Mouse (Mus musculus) liver, postnatal 0 days (tissue): ENCODE results near the gene Cbwd1. TPM values are rescaled to one million over a fixed set of nuclear protein-coding genes. Genes with fewer than 3 reads are reported as not detected.

Experiments
- ATAC-seq: fragments of 200-750 bp; cut with Nextera tagmentation; 2 replicates; pipeline ENCODE4 v1.8.0; 2017; ENCODE audit warnings: mild to moderate bottlenecking, moderate library complexity
- DNase-seq: peaks from one replicate; pipeline ENCODE4 v3.0.0-alpha.2; 2016
- H3K27ac ChIP-seq: fragments of 300-500 bp; sonication (generic); 2 replicates; pipeline ENCODE4 v1.5.1; 2014; ENCODE audit warnings: antibody characterized with exemption, moderate library complexity, mild to moderate bottlenecking, low read depth
- H3K27me3 ChIP-seq: fragments of 300-500 bp; sonication (generic); 2 replicates; pipeline ENCODE4 v1.6.1; 2014; ENCODE audit warnings: low read length, control low read depth, mixed read lengths; ENCODE audit not compliant: insufficient read depth
- H3K36me3 ChIP-seq: fragments of 300-500 bp; sonication (generic); replicated peaks from 2 replicates; pipeline ENCODE4 v1.6.1; 2014; ENCODE audit warnings: mild to moderate bottlenecking, control low read depth, low read length, moderate library complexity, mixed read lengths; ENCODE audit not compliant: insufficient read depth
- H3K4me1 ChIP-seq: fragments of 300-500 bp; sonication (generic); 2 replicates; pipeline ENCODE4 v1.6.1; 2014; ENCODE audit warnings: antibody characterized with exemption, mild to moderate bottlenecking, control low read depth; ENCODE audit not compliant: insufficient read depth
- H3K4me2 ChIP-seq: fragments of 300-500 bp; sonication (generic); 2 replicates; pipeline ENCODE4 v1.6.1; 2014; ENCODE audit warnings: low read depth, mild to moderate bottlenecking, low read length, moderate library complexity, mixed read lengths
- H3K4me3 ChIP-seq: fragments of 300-500 bp; sonication (generic); 2 replicates; pipeline ENCODE4 v1.5.1; 2014; ENCODE audit warnings: low read depth, low read length
- H3K9ac ChIP-seq: fragments of 300-500 bp; sonication (generic); replicated peaks from 2 replicates; pipeline ENCODE4 v1.6.1; 2014; ENCODE audit warnings: mild to moderate bottlenecking, moderate library complexity
- H3K9me3 ChIP-seq: fragments of 300-500 bp; sonication (generic); 2 replicates; pipeline ENCODE4 v1.6.1; 2016; ENCODE audit warnings: mild to moderate bottlenecking, control low read depth, low read length, mixed read lengths
- CTCF ChIP-seq: sonication (generic); IDR thresholded peaks from 2 replicates; pipeline ENCODE4 v1.5.1; 2016; ENCODE audit warnings: antibody characterized with exemption, low read depth
- EP300 ChIP-seq: IDR thresholded peaks from 2 replicates; pipeline ENCODE4 v1.6.1; 2016; ENCODE audit warnings: antibody characterized with exemption, low read depth, mild to moderate bottlenecking
- WGBS: fragments of 180-500 bp; shearing (Covaris S2); extraction: QIAGEN DNeasy Blood & Tissue Kit; methylation state at CpG from one replicate; pipeline ENCODE4 v1.1.7; 2014; ENCODE audit not compliant: insufficient replicate concordance; 5-methylcytosine and 5-hydroxymethylcytosine counted together
- polyA plus RNA-seq: library from polyadenylated mRNA; unstranded; fragments of >200 nt; fragmentation: Nextera tagmentation; extraction: Ambion mirVana; gene quantifications from 2 replicates; pipeline ENCODE4 v1.2.1, GENCODE M21; 2015

The Cbwd1 gene
- polyA plus RNA-seq, 1 experiment from 2014 or later: 7.0 TPM

GRCm38 (mm10) chr19:25000153-25000552 lies 38.7 kb upstream of the Cbwd1 start:
- DNase-seq (no peak), ATAC-seq (no peak)
- H3K4me3 ChIP-seq: peak overlapping the region; percentile 78
- TF ChIP-seq EP300 (no peak), CTCF (no peak)
- H3K27ac ChIP-seq: peak overlapping the region; percentile 91
- peaks cover 21% of the 10 kb centered on the region for H3K4me1 ChIP-seq
- H3K27me3 ChIP-seq: no peaks in the 10 kb centered on the region
- WGBS: 9% methylated on average over 9 of the region's 9 CpGs
- H3K9ac ChIP-seq: peak overlapping the region; percentile 80
- H3K4me2 ChIP-seq: peak overlapping the region; percentile 89
- no peaks in the 10 kb centered on the region; the same call in 1 of the 2 replicates for H3K36me3 ChIP-seq
- H3K9me3 ChIP-seq: no peaks in the 10 kb centered on the region

- DNase-seq (peak; percentile 81), ATAC-seq (peak; percentile 87)
- H3K36me3 ChIP-seq: no peaks in the 10 kb centered on the region; the same call in 1 of the 2 replicates
- H3K4me3 ChIP-seq: peak within 1 kb of the TSS; percentile 78
- H3K27me3 ChIP-seq: no peaks in the 10 kb centered on the region
- H3K4me1 ChIP-seq: peaks cover 27% of the 10 kb centered on the region
- peak within 1 kb of the TSS; percentile 80 for H3K9ac ChIP-seq
- H3K9me3 ChIP-seq: no peaks in the 10 kb centered on the region
- H3K27ac ChIP-seq: peak within 1 kb of the TSS; percentile 91
- TF ChIP-seq EP300 (no peak), CTCF (peak; percentile 42)
- peak within 1 kb of the TSS; percentile 89 for H3K4me2 ChIP-seq
- WGBS: 2% methylated on average over 88 of the region's 109 CpGs
Measured at GRCm38 (mm10) chr19:24999201-24999886, 37.9 kb upstream of the Cbwd1 start, which contains the start of gene Dock8. TSS of gene Dock8 (plus strand) at chr19:24999534.

GRCm38 (mm10) chr19:24998561-24998960 lies 37.2 kb upstream of the Cbwd1 start:
- Histone ChIP-seq H3K27ac (peak overlapping the region; percentile 91), H3K4me1 (peaks cover 21% of the 10 kb centered on the region), H3K36me3 (no peaks in the 10 kb centered on the region; the same call in 1 of the 2 replicates), H3K4me3 (peak overlapping the region; percentile 78), H3K9ac (peak overlapping the region; percentile 80), H3K4me2 (peak overlapping the region; percentile 89), H3K9me3 (no peaks in the 10 kb centered on the region), H3K27me3 (no peaks in the 10 kb centered on the region)
- ATAC-seq (no peak), DNase-seq (no peak)
- peak; percentile 72; the same call in 1 of the 2 replicates for TF ChIP-seq EP300
- TF ChIP-seq CTCF: no peak
- WGBS: 41% methylated on average over 5 of the region's 5 CpGs

GRCm38 (mm10) chr19:24996815-24997704 lies 35.6 kb upstream of the Cbwd1 start:
- ATAC-seq (no peak), DNase-seq (no peak)
- Histone ChIP-seq H3K27me3 (no peaks in the 10 kb centered on the region), H3K9ac (no peak overlapping the region), H3K9me3 (no peaks in the 10 kb centered on the region), H3K4me2 (no peak overlapping the region), H3K36me3 (no peaks in the 10 kb centered on the region; the same call in 1 of the 2 replicates), H3K4me1 (peaks cover 12% of the 10 kb centered on the region), H3K4me3 (no peak overlapping the region), H3K27ac (peak overlapping the region; percentile 51; the same call in 1 of the 2 replicates)
- TF ChIP-seq CTCF: no peak
- peak; percentile 18; the same call in 1 of the 2 replicates for TF ChIP-seq EP300
- 38% methylated on average over 12 of the region's 12 CpGs for WGBS

GRCm38 (mm10) chr19:24994900-24995299 lies 33.5 kb upstream of the Cbwd1 start:
- TF ChIP-seq EP300: no peak
- TF ChIP-seq CTCF: no peak
- Histone ChIP-seq H3K4me2 (no peak overlapping the region), H3K27me3 (no peaks in the 10 kb centered on the region), H3K4me3 (no peak overlapping the region), H3K36me3 (no peaks in the 10 kb centered on the region), H3K9ac (no peak overlapping the region), H3K27ac (no peak overlapping the region), H3K4me1 (peaks cover 11% of the 10 kb centered on the region), H3K9me3 (no peaks in the 10 kb centered on the region)
- 22% methylated on average over 8 of the region's 8 CpGs for WGBS
- ATAC-seq (no peak), DNase-seq (no peak)

- DNase-seq (no peak), ATAC-seq (0 out of 2 replicates have a peak, but pooled peaks have one; percentile 14)
- no peak overlapping the region for H3K27ac ChIP-seq
- WGBS: 71% methylated on average over 6 of the region's 6 CpGs
- no peak overlapping the region for H3K4me3 ChIP-seq
- H3K9ac ChIP-seq: no peak overlapping the region
- peaks cover 11% of the 10 kb centered on the region for H3K4me1 ChIP-seq
- TF ChIP-seq EP300 (no peak), CTCF (no peak)
- no peaks in the 10 kb centered on the region for H3K27me3 ChIP-seq
- no peak overlapping the region for H3K4me2 ChIP-seq
- no peaks in the 10 kb centered on the region for H3K36me3 ChIP-seq
- no peaks in the 10 kb centered on the region for H3K9me3 ChIP-seq
Measured at GRCm38 (mm10) chr19:24993526-24993925, 32.1 kb upstream of the Cbwd1 start.
